Mouse (Mus musculus) midbrain, embryonic 13.5 days (tissue): Measurements from ENCODE around the gene Als2cl. TPM values are rescaled to one million over a fixed set of nuclear protein-coding genes. Genes with fewer than 3 reads are reported as not detected.

Source experiments
- ATAC-seq: fragments of 200-750 bp; cut with Nextera tagmentation; 2 replicates; pipeline ENCODE4 v1.8.0; 2017; ENCODE audit warnings: mild to moderate bottlenecking, moderate TSS enrichment, moderate library complexity
- H3K27ac ChIP-seq: fragments of 300-500 bp; sonication (generic); 2 replicates; pipeline ENCODE4 v1.5.1; 2015; ENCODE audit warnings: inconsistent platforms, mild to moderate bottlenecking, moderate library complexity
- H3K27me3 ChIP-seq: fragments of 300-500 bp; sonication (generic); 2 replicates; pipeline ENCODE4 v1.6.1; 2015; ENCODE audit warnings: mild to moderate bottlenecking, inconsistent platforms
- H3K36me3 ChIP-seq: fragments of 300-500 bp; sonication (generic); 2 replicates; pipeline ENCODE4 v1.6.1; 2015; ENCODE audit warnings: mild to moderate bottlenecking, inconsistent platforms
- H3K4me1 ChIP-seq: fragments of 300-500 bp; sonication (generic); replicated peaks from 2 replicates; pipeline ENCODE4 v1.6.1; 2015; ENCODE audit warnings: inconsistent platforms
- H3K4me2 ChIP-seq: fragments of 300-500 bp; sonication (generic); replicated peaks from 2 replicates; pipeline ENCODE4 v1.6.1; 2015; ENCODE audit warnings: moderate library complexity, mild to moderate bottlenecking, inconsistent platforms
- H3K4me3 ChIP-seq: fragments of 300-500 bp; sonication (generic); replicated peaks from 2 replicates; pipeline ENCODE4 v1.5.1; 2015; ENCODE audit warnings: mild to moderate bottlenecking, inconsistent platforms
- H3K9ac ChIP-seq: fragments of 300-500 bp; sonication (generic); replicated peaks from 2 replicates; pipeline ENCODE4 v1.6.1; 2015; ENCODE audit warnings: mild to moderate bottlenecking, inconsistent platforms
- H3K9me3 ChIP-seq: fragments of 300-500 bp; sonication (generic); 2 replicates; pipeline ENCODE4 v1.6.1; 2016; ENCODE audit warnings: mild to moderate bottlenecking, inconsistent platforms
- WGBS: fragments of 180-500 bp; shearing (Covaris S2); methylation state at CpG from one replicate; pipeline ENCODE4 v1.1.7; 2015; 5-methylcytosine and 5-hydroxymethylcytosine counted together
- polyA plus RNA-seq: library from polyadenylated mRNA; unstranded; fragments of >200 nt; fragmentation: Nextera tagmentation; extraction: Ambion mirVana; gene quantifications from 2 replicates; pipeline ENCODE4 v1.2.1, GENCODE M21; 2015

Gene Als2cl
- polyA plus RNA-seq, 1 experiment from 2014 or later, result 0.98 TPM

DNA sequence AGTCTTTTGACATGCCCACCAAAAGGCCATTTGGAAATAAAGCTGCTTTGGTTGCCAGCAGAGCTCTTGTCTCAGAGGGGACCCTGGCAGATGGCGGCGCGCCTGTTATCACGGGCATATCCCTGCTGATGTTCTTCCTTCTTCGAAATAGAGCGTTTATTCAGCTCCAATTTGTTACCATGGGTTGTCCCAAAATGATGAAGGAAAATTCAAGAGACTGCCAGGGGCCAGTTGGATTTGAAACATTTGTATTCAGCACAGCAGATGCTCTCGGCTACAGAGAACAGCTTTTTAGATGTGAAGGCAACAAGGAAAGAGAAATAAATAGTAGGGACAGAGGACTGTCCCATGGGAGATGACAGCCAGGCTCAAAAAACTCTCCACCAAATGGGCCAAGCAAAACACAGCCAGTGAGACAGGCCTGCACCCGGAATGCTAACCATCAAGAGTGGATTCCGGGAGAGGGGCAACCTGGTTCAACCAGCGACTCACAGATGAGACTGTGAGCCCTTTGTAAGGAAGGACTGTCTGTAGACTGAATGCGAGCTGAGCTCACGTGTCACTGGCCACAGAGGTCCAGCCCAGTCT is 54.3 kb downstream of the Als2cl start:
- Histone ChIP-seq H3K9me3 (no peaks in the 10 kb centered on the region), H3K36me3 (no peaks in the 10 kb centered on the region), H3K9ac (no peak overlapping the region), H3K27ac (peak overlapping the region; percentile 27), H3K27me3 (no peaks in the 10 kb centered on the region), H3K4me2 (no peak overlapping the region), H3K4me1 (no peaks in the 10 kb centered on the region), H3K4me3 (no peak overlapping the region)
- 69% methylated on average over 12 of the region's 12 CpGs for WGBS
- ATAC-seq, result no peak

DNA sequence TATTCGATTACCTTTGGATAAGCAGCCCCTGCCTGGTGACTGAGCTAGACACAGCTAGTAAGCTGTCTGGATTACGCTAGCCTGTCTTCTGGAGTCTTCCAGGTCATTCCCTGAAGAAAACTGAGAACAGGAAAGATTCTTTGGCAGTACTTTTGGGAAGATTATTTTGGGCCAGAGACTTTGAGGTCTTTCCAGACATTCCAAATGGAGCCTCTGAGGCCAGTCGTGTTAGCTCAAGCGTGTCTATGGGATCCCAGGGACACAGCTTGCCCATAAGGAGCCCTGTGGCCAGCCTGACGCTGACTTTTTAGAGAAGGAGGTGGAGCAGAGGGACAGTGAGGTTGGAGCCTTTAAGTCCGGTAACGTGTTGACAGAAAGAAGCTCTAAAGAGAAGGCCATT is 56.3 kb downstream of the Als2cl start:
- 87% methylated on average over 7 of the region's 7 CpGs for WGBS
- Histone ChIP-seq H3K36me3 (no peaks in the 10 kb centered on the region), H3K27ac (no peak overlapping the region), H3K4me2 (no peak overlapping the region), H3K4me1 (no peaks in the 10 kb centered on the region), H3K27me3 (no peaks in the 10 kb centered on the region), H3K9ac (no peak overlapping the region), H3K4me3 (no peak overlapping the region), H3K9me3 (no peaks in the 10 kb centered on the region)
- ATAC-seq, result no peak

GRCm38 (mm10) chr9:110937506-110938490 is 58.1 kb downstream of the Als2cl start:
- WGBS, result 68% methylated on average over 12 of the region's 12 CpGs
- no peaks in the 10 kb centered on the region for H3K36me3 ChIP-seq
- no peak overlapping the region for H3K4me2 ChIP-seq
- no peaks in the 10 kb centered on the region for H3K27me3 ChIP-seq
- H3K4me3 ChIP-seq, result no peak overlapping the region
- no peak for ATAC-seq
- H3K9me3 ChIP-seq, result no peaks in the 10 kb centered on the region
- no peak overlapping the region for H3K27ac ChIP-seq
- no peaks in the 10 kb centered on the region for H3K4me1 ChIP-seq
- H3K9ac ChIP-seq, result no peak overlapping the region

DNA sequence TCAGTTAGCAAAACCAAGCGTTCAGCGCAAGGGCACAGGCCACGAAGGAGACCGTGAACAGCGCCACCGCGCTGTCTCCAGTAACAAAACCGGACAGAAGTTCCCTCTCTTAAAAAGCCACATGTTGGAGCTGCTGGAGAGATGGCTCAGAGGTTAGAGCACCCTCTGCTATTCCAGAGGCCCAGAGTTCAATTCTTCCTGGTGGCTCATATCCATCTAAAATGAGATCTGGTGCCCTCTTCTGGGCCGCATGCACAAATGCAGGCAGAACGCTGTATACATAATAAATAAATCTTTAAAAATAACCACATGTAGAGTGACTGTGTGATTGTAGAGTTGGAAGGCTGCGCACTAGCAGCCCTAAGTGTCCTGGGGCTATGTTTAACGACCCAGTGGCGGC is 64.6 kb downstream of the Als2cl start:
- Histone ChIP-seq H3K4me3 (no peak overlapping the region), H3K36me3 (no peaks in the 10 kb centered on the region), H3K9me3 (no peaks in the 10 kb centered on the region), H3K27ac (no peak overlapping the region), H3K27me3 (peaks cover 43% of the 10 kb centered on the region), H3K4me2 (no peak overlapping the region), H3K9ac (no peak overlapping the region), H3K4me1 (peaks cover 17% of the 10 kb centered on the region)
- 34% methylated on average over 13 of the region's 13 CpGs for whole genome bisulfite sequencing
- no peak for ATAC-seq

DNA sequence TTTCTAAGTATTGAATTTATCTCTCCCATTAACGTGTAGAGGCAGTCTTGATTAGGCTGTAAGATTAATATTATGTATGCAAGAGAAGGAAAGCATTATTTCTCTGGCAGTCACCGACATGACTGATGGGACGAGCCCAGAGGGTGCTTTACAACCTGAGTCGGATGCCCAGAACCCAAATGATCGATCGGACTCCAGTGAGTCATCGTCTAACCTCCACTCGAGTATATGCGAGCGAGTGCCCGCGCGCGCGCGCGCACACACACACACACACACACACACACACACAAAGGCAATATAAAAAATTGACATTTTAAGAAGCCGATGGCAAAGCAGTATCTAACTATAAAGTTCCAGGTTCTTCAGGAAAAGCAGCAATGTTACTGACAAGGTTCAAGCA is 65.7 kb downstream of the Als2cl start:
- no peaks in the 10 kb centered on the region for H3K9me3 ChIP-seq
- ATAC-seq, result no peak
- no peak overlapping the region for H3K27ac ChIP-seq
- H3K4me3 ChIP-seq, result no peak overlapping the region
- H3K4me1 ChIP-seq, result peaks cover 17% of the 10 kb centered on the region
- no peak overlapping the region for H3K4me2 ChIP-seq
- no peaks in the 10 kb centered on the region for H3K36me3 ChIP-seq
- H3K9ac ChIP-seq, result no peak overlapping the region
- 30% methylated on average over 18 of the region's 18 CpGs for WGBS
- peaks cover 46% of the 10 kb centered on the region for H3K27me3 ChIP-seq

GRCm38 (mm10) chr9:110945926-110946325 is 66.3 kb downstream of the Als2cl start, which contains the start of gene Tdgf1:
Gene Tdgf1, minus strand, starts transcription at chr9:110946158.
- no peaks in the 10 kb centered on the region for H3K36me3 ChIP-seq
- peak within 1 kb of the TSS; percentile 28 for H3K4me2 ChIP-seq
- no peak within 1 kb of the TSS for H3K4me3 ChIP-seq
- WGBS, result 15% methylated on average over 11 of the region's 11 CpGs
- H3K27me3 ChIP-seq, result peaks cover 46% of the 10 kb centered on the region
- no peaks in the 10 kb centered on the region for H3K9me3 ChIP-seq
- H3K27ac ChIP-seq, result no peak within 1 kb of the TSS
- no peak for ATAC-seq
- H3K9ac ChIP-seq, result no peak within 1 kb of the TSS
- peaks cover 17% of the 10 kb centered on the region for H3K4me1 ChIP-seq

GRCm38 (mm10) chr9:110946548-110947044 is 66.9 kb downstream of the Als2cl start:
- Histone ChIP-seq H3K9ac (no peak overlapping the region), H3K4me1 (peaks cover 17% of the 10 kb centered on the region), H3K4me2 (peak overlapping the region; percentile 28), H3K27me3 (peaks cover 49% of the 10 kb centered on the region), H3K27ac (no peak overlapping the region), H3K4me3 (no peak overlapping the region), H3K9me3 (no peaks in the 10 kb centered on the region), H3K36me3 (no peaks in the 10 kb centered on the region)
- WGBS, result 7% methylated on average over 20 of the region's 20 CpGs
- ATAC-seq, result no peak

- Histone ChIP-seq H3K27me3 (peaks cover 54% of the 10 kb centered on the region), H3K27ac (no peak overlapping the region), H3K4me3 (no peak overlapping the region), H3K4me1 (peaks cover 17% of the 10 kb centered on the region), H3K9me3 (no peaks in the 10 kb centered on the region), H3K9ac (no peak overlapping the region), H3K4me2 (peak overlapping the region; percentile 28), H3K36me3 (no peaks in the 10 kb centered on the region)
- 2% methylated on average over 6 of the region's 6 CpGs for WGBS
- ATAC-seq, result no peak; the same call in 1 of the 2 replicates
These were observed 67.6 kb downstream of the Als2cl start for GRCm38 (mm10) chr9:110947261-110947661.

GRCm38 (mm10) chr9:110947900-110948299 is 68.2 kb downstream of the Als2cl start:
- Histone ChIP-seq H3K9me3 (no peaks in the 10 kb centered on the region), H3K4me2 (no peak overlapping the region), H3K4me3 (no peak overlapping the region), H3K27ac (no peak overlapping the region), H3K4me1 (peaks cover 17% of the 10 kb centered on the region), H3K9ac (no peak overlapping the region), H3K36me3 (no peaks in the 10 kb centered on the region), H3K27me3 (peaks cover 60% of the 10 kb centered on the region)
- no peak for ATAC-seq
- 20% methylated on average over 6 of the region's 6 CpGs for WGBS

GRCm38 (mm10) chr9:110948813-110949310 is 69.2 kb downstream of the Als2cl start:
- Histone ChIP-seq H3K4me2 (no peak overlapping the region), H3K4me3 (no peak overlapping the region), H3K27ac (no peak overlapping the region), H3K4me1 (peaks cover 17% of the 10 kb centered on the region), H3K36me3 (no peaks in the 10 kb centered on the region), H3K9me3 (no peaks in the 10 kb centered on the region), H3K9ac (no peak overlapping the region), H3K27me3 (peaks cover 61% of the 10 kb centered on the region)
- no peak for ATAC-seq
- 66% methylated on average over 8 of the region's 8 CpGs for WGBS

DNA sequence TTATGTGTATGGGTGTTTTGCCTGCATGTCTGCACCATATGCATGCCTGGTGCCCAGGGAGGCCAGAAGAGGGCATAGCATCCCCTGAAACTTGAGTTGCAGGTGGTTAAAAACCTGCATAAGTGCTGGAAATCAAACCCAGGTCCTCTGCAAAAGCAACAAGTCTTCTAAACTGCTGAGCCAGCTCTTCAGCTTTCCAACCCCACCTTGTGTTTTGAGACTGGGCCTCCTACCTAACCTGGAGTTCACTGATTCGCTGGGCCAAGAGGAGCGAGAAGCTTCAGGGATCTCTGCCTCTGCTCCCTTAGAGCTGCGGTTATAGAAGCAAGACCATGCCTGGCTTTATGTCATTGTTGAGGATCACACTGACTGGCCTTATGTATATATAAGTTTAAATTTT is 70.4 kb downstream of the Als2cl start:
- 92% methylated on average over 3 of the region's 3 CpGs for WGBS
- Histone ChIP-seq H3K9me3 (no peaks in the 10 kb centered on the region), H3K9ac (no peak overlapping the region), H3K36me3 (no peaks in the 10 kb centered on the region), H3K4me2 (no peak overlapping the region), H3K4me1 (peaks cover 28% of the 10 kb centered on the region), H3K27me3 (peaks cover 48% of the 10 kb centered on the region), H3K27ac (no peak overlapping the region), H3K4me3 (no peak overlapping the region)
- ATAC-seq, result no peak
